Mouse (Mus musculus) gonadal fat pad, adult 2 months (tissue): Measurements from ENCODE around the gene Tssk4. TPM values are rescaled to one million over a fixed set of nuclear protein-coding genes. Genes with fewer than 3 reads are reported as not detected.

Experiments
- polyA plus RNA-seq: library from polyadenylated mRNA; depleted of rRNA; stranded (reverse); fragments of >200 nt; gene quantifications from 2 replicates; pipeline ENCODE4 v1.2.3, GENCODE M21; 2012; rRNA removed

Tssk4 gene
- polyA plus RNA-seq, 1 experiment: 4.4 TPM

Other genes with a start within 250 kb of the Tssk4 start
- 59.9 and 69.7 TPM in 2 replicates for gene Dhrs4, start 171.4 kb upstream of the Tssk4 start, polyA plus RNA-seq
- 2.2 and 2.5 TPM in 2 replicates for gene Carmil3, start 159.5 kb upstream of the Tssk4 start, polyA plus RNA-seq
- gene Cpne6, start 139.7 kb upstream of the Tssk4 start, polyA plus RNA-seq: 0.39 and 0.74 TPM in 2 replicates
- not detected in 2 replicates for gene Nrl, start 125.2 kb upstream of the Tssk4 start, polyA plus RNA-seq
- 46.6 and 53.5 TPM in 2 replicates for gene Pck2, start 109.9 kb upstream of the Tssk4 start, polyA plus RNA-seq
- gene Dcaf11, start 90.2 kb upstream of the Tssk4 start, polyA plus RNA-seq: 186 and 207 TPM in 2 replicates
- gene A730061H03Rik, start 89.8 kb upstream of the Tssk4 start, polyA plus RNA-seq: 5.5 and 6.6 TPM in 2 replicates
- 1.6 and 4.0 TPM in 2 replicates for gene Fitm1, start 74.6 kb upstream of the Tssk4 start, polyA plus RNA-seq
- 62.8 and 71.9 TPM in 2 replicates for gene Psme1, start 72.1 kb upstream of the Tssk4 start, polyA plus RNA-seq
- gene Emc9, start 64.9 kb upstream of the Tssk4 start, polyA plus RNA-seq: 37.4 and 62.0 TPM in 2 replicates
- 85.1 and 122 TPM in 2 replicates for gene Psme2, start 59.1 kb upstream of the Tssk4 start, polyA plus RNA-seq
- gene Rnf31, start 58.5 kb upstream of the Tssk4 start, polyA plus RNA-seq: 29.9 and 31.3 TPM in 2 replicates
- 63.1 and 66.8 TPM in 2 replicates for gene Irf9, start 46.6 kb upstream of the Tssk4 start, polyA plus RNA-seq
- gene Rec8, start 32.1 kb upstream of the Tssk4 start, polyA plus RNA-seq: 8.0 and 30.7 TPM in 2 replicates
- gene Ipo4, start 14.2 kb upstream of the Tssk4 start, polyA plus RNA-seq: 93.1 and 112 TPM in 2 replicates
- gene Gm49378, start 12.3 kb upstream of the Tssk4 start, polyA plus RNA-seq: 3.5 and 4.7 TPM in 2 replicates
- 103 and 117 TPM in 2 replicates for gene Tm9sf1, start 6.4 kb upstream of the Tssk4 start, polyA plus RNA-seq
- gene Mdp1, start 10.3 kb downstream of the Tssk4 start, polyA plus RNA-seq: 33.1 and 34.8 TPM in 2 replicates
- 17.9 and 24.6 TPM in 2 replicates for gene Gmpr2, start 21.8 kb downstream of the Tssk4 start, polyA plus RNA-seq
- gene Nedd8, start 21.9 kb downstream of the Tssk4 start, polyA plus RNA-seq: 262 and 441 TPM in 2 replicates
- gene Tinf2, start 31.6 kb downstream of the Tssk4 start, polyA plus RNA-seq: 12.3 and 12.4 TPM in 2 replicates
- gene Tgm1, start 63.7 kb downstream of the Tssk4 start, polyA plus RNA-seq: 4.3 and 4.4 TPM in 2 replicates
- 48.4 and 49.0 TPM in 2 replicates for gene Rabggta, start 72.1 kb downstream of the Tssk4 start, polyA plus RNA-seq
- gene Dhrs1, start 95.5 kb downstream of the Tssk4 start, polyA plus RNA-seq: 92.5 and 99.0 TPM in 2 replicates
- 16.7 and 18.1 TPM in 2 replicates for gene Nop9, start 95.5 kb downstream of the Tssk4 start, polyA plus RNA-seq
- 5.9 and 8.3 TPM in 2 replicates for gene Cideb, start 108.3 kb downstream of the Tssk4 start, polyA plus RNA-seq
- gene Ltb4r2, start 111.2 kb downstream of the Tssk4 start, polyA plus RNA-seq: 1.5 and 2.2 TPM in 2 replicates
- gene Ltb4r1, start 115.8 kb downstream of the Tssk4 start, polyA plus RNA-seq: 3.8 and 4.6 TPM in 2 replicates
- gene Adcy4, start 133.9 kb downstream of the Tssk4 start, polyA plus RNA-seq: 12.6 and 13.6 TPM in 2 replicates
- gene Ripk3, start 138.7 kb downstream of the Tssk4 start, polyA plus RNA-seq: 9.1 and 10.7 TPM in 2 replicates
- gene Nfatc4, start 173.0 kb downstream of the Tssk4 start, polyA plus RNA-seq: 12.1 and 12.7 TPM in 2 replicates
- gene Nynrin, start 203.8 kb downstream of the Tssk4 start, polyA plus RNA-seq: 3.4 and 4.9 TPM in 2 replicates
- gene Cbln3, start 234.2 kb downstream of the Tssk4 start, polyA plus RNA-seq: 0.28 and 0.54 TPM in 2 replicates
- gene Khnyn, start 234.8 kb downstream of the Tssk4 start, polyA plus RNA-seq: 14.3 and 14.7 TPM in 2 replicates